Mouse (Mus musculus) C2C12 (cell line): ENCODE measurements at regions not wholly inside any gene's neighbourhood (a gene's known extent, or its start where the extent isn't known, plus 50 kb on each side); places are given as distances from the start of the nearest gene placed in this dataset.

Source experiments
- CEBPB ChIP-seq: IDR thresholded peaks from one replicate; pipeline ENCODE4 v1.6.1; 2011; ENCODE audit warnings: low read depth, mild to moderate bottlenecking, control low read depth, moderate library complexity
- CTCF ChIP-seq: IDR thresholded peaks from one replicate; pipeline ENCODE4 v1.5.1; 2011; ENCODE audit not compliant: control insufficient read depth, insufficient read depth, insufficient read length
- FOSL1 ChIP-seq: IDR thresholded peaks from one replicate; pipeline ENCODE4 v1.8.0; 2011; ENCODE audit warnings: mild to moderate bottlenecking, low read length; ENCODE audit not compliant: poor library complexity, insufficient read depth, severe bottlenecking
- MAX ChIP-seq: IDR thresholded peaks from one replicate; pipeline ENCODE4 v1.6.1; 2011; ENCODE audit warnings: mild to moderate bottlenecking, control low read depth
- MYOD1 ChIP-seq: IDR thresholded peaks from one replicate; pipeline ENCODE4 v1.6.1; 2011; ENCODE audit warnings: low read depth; ENCODE audit not compliant: control insufficient read depth, insufficient read length
- MYOG ChIP-seq: IDR thresholded peaks from one replicate; pipeline ENCODE4 v1.6.1; 2011; ENCODE audit not compliant: control insufficient read depth, insufficient read length; ENCODE audit errors: extremely low read depth
- USF1 ChIP-seq: IDR thresholded peaks from one replicate; pipeline ENCODE4 v1.6.1; 2011; ENCODE audit warnings: low read depth, mild to moderate bottlenecking, control low read depth, moderate library complexity

GRCm38 (mm10) chr2:137169176-137169575 is 52.7 kb upstream of the Jag1 start:
- TF ChIP-seq CTCF: no peak
- no peak for TF ChIP-seq MYOD1
- TF ChIP-seq USF1: no peak
- TF ChIP-seq MAX: no peak
- TF ChIP-seq MYOG: no peak
- no peak for TF ChIP-seq CEBPB
- TF ChIP-seq FOSL1: no peak
